Mouse (Mus musculus) lung, embryonic 14.5 days (tissue): ENCODE results near the gene Wfdc3. TPM values are rescaled to one million over a fixed set of nuclear protein-coding genes. Genes with fewer than 3 reads are reported as not detected.

Experiments
- ATAC-seq: fragments of 200-750 bp; cut with Nextera tagmentation; 2 replicates; pipeline ENCODE4 v1.8.0; 2017; ENCODE audit warnings: mild to moderate bottlenecking, moderate TSS enrichment, moderate library complexity; ENCODE audit not compliant: insufficient read depth
- DNase-seq: peaks from one replicate; pipeline ENCODE4 v3.0.0-alpha.2; 2015
- H3K27ac ChIP-seq: fragments of 300-500 bp; sonication (generic); 2 replicates; pipeline ENCODE4 v1.5.1; 2014; ENCODE audit warnings: low read depth, mild to moderate bottlenecking, moderate library complexity
- H3K27me3 ChIP-seq: fragments of 300-500 bp; sonication (generic); 2 replicates; pipeline ENCODE4 v1.6.1; 2014; ENCODE audit warnings: low read length, control low read depth; ENCODE audit not compliant: insufficient read depth
- H3K36me3 ChIP-seq: fragments of 300-500 bp; sonication (generic); 2 replicates; pipeline ENCODE4 v1.6.1; 2014; ENCODE audit warnings: control low read depth; ENCODE audit not compliant: insufficient read depth
- H3K4me1 ChIP-seq: fragments of 300-500 bp; sonication (generic); 2 replicates; pipeline ENCODE4 v1.6.1; 2014; ENCODE audit warnings: antibody characterized with exemption, control low read depth; ENCODE audit not compliant: insufficient read depth
- H3K4me2 ChIP-seq: fragments of 300-500 bp; sonication (generic); 2 replicates; pipeline ENCODE4 v1.6.1; 2014; ENCODE audit warnings: mild to moderate bottlenecking
- H3K4me3 ChIP-seq: fragments of 300-500 bp; sonication (generic); 2 replicates; pipeline ENCODE4 v1.5.1; 2014; ENCODE audit warnings: low read depth, low read length
- H3K9ac ChIP-seq: fragments of 300-500 bp; sonication (generic); 2 replicates; pipeline ENCODE4 v1.6.1; 2014
- H3K9me3 ChIP-seq: fragments of 300-500 bp; sonication (generic); 2 replicates; pipeline ENCODE4 v1.6.1; 2016; ENCODE audit warnings: low read depth, low read length, control low read depth
- CTCF ChIP-seq: IDR thresholded peaks from 2 replicates; pipeline ENCODE4 v1.5.1; 2016; ENCODE audit warnings: antibody characterized with exemption, low read depth
- WGBS: fragments of 180-500 bp; shearing (Covaris S2); extraction: QIAGEN DNeasy Blood & Tissue Kit; methylation state at CpG from one replicate; pipeline ENCODE4 v1.1.7; 2014; 5-methylcytosine and 5-hydroxymethylcytosine counted together
- polyA plus RNA-seq: library from polyadenylated mRNA; unstranded; fragments of >200 nt; fragmentation: Nextera tagmentation; extraction: Ambion mirVana; gene quantifications from 2 replicates; pipeline ENCODE4 v1.2.1, GENCODE M21; 2014

The Wfdc3 gene
- polyA plus RNA-seq, 1 experiment from 2014 or later, result 1.3 TPM

DNA sequence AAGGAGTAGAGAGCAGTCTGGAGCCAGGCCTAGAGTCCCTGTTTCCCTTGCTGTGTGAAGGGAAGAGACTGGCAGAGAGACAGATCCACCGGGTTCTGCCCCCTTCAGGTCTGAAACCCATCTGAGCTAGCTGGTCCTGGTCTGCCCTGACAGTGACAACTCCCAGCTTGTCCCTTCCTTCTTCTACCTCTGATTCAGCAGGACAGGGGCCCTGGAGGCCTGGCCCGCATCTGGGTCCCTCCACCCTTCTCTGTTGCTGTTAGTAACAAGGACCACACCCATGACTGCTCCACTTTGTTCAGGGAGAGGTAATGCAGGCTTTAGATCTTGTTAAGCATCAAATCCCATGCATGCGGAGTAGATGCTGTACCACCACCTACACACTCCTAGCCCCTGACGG, 42.7 kb upstream of the Wfdc3 start:
- Histone ChIP-seq H3K9me3 (no peaks in the 10 kb centered on the region), H3K36me3 (peaks cover 39% of the 10 kb centered on the region), H3K4me3 (no peak overlapping the region), H3K4me1 (peaks cover 8% of the 10 kb centered on the region; the same call in 1 of the 2 replicates), H3K4me2 (no peak overlapping the region), H3K27me3 (no peaks in the 10 kb centered on the region), H3K9ac (no peak overlapping the region), H3K27ac (no peak overlapping the region)
- DNase-seq (no peak), ATAC-seq (no peak)
- no peak for TF ChIP-seq CTCF
- WGBS, result 62% methylated on average over 4 of the region's 4 CpGs

DNA sequence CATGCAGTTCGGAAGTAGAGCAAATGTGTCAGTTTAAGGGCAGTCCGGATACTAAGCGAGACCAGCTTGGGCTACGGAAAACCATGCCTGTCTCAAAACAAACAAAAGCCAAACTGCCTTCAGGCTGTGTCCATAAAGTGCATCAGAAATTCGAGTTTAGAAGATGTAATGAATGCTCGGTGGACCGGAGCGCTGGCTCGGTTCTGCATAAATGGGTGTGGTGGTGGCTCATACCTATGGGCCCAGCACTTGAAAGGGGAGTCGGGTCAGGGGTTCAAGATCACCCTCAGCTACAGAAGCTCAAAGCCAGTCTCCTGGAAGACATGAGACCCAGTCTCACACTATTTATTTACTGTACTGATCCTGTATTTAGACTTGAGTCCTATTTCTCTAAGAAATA, 42.0 kb upstream of the Wfdc3 start:
- H3K4me1 ChIP-seq, result peaks cover 8% of the 10 kb centered on the region; the same call in 1 of the 2 replicates
- no peak overlapping the region for H3K9ac ChIP-seq
- H3K27me3 ChIP-seq, result no peaks in the 10 kb centered on the region
- H3K27ac ChIP-seq, result no peak overlapping the region
- no peak for TF ChIP-seq CTCF
- 77% methylated on average over 10 of the region's 10 CpGs for WGBS
- DNase-seq (no peak), ATAC-seq (no peak)
- no peak overlapping the region for H3K4me2 ChIP-seq
- H3K9me3 ChIP-seq, result no peaks in the 10 kb centered on the region
- peaks cover 33% of the 10 kb centered on the region for H3K36me3 ChIP-seq
- no peak overlapping the region for H3K4me3 ChIP-seq

GRCm38 (mm10) chr2:164787032-164787431, 41.3 kb upstream of the Wfdc3 start:
- WGBS, result 76% methylated on average over 3 of the region's 3 CpGs
- no peak for ATAC-seq
- H3K27me3 ChIP-seq, result no peaks in the 10 kb centered on the region
- peak overlapping the region; percentile 70 for H3K4me3 ChIP-seq
- H3K36me3 ChIP-seq, result peaks cover 25% of the 10 kb centered on the region
- H3K4me2 ChIP-seq, result peak overlapping the region; percentile 88
- TF ChIP-seq CTCF, result no peak
- peaks cover 8% of the 10 kb centered on the region; the same call in 1 of the 2 replicates for H3K4me1 ChIP-seq
- no peaks in the 10 kb centered on the region for H3K9me3 ChIP-seq
- peak overlapping the region; percentile 27; the same call in 1 of the 2 replicates for H3K9ac ChIP-seq
- no peak overlapping the region for H3K27ac ChIP-seq
- DNase-seq, result no peak

- Histone ChIP-seq H3K9ac (peak overlapping the region; percentile 81), H3K4me3 (peak overlapping the region; percentile 70), H3K36me3 (peaks cover 19% of the 10 kb centered on the region), H3K9me3 (no peaks in the 10 kb centered on the region), H3K27me3 (no peaks in the 10 kb centered on the region), H3K27ac (peak overlapping the region; percentile 92; the same call in 1 of the 2 replicates), H3K4me2 (peak overlapping the region; percentile 88), H3K4me1 (peaks cover 8% of the 10 kb centered on the region; the same call in 1 of the 2 replicates)
- ATAC-seq, result peak; percentile 3
- 4% methylated on average over 15 of the region's 15 CpGs for WGBS
- peak; percentile 63 for DNase-seq
- TF ChIP-seq CTCF, result no peak
These were observed 40.7 kb upstream of the Wfdc3 start for GRCm38 (mm10) chr2:164786388-164786885.

DNA sequence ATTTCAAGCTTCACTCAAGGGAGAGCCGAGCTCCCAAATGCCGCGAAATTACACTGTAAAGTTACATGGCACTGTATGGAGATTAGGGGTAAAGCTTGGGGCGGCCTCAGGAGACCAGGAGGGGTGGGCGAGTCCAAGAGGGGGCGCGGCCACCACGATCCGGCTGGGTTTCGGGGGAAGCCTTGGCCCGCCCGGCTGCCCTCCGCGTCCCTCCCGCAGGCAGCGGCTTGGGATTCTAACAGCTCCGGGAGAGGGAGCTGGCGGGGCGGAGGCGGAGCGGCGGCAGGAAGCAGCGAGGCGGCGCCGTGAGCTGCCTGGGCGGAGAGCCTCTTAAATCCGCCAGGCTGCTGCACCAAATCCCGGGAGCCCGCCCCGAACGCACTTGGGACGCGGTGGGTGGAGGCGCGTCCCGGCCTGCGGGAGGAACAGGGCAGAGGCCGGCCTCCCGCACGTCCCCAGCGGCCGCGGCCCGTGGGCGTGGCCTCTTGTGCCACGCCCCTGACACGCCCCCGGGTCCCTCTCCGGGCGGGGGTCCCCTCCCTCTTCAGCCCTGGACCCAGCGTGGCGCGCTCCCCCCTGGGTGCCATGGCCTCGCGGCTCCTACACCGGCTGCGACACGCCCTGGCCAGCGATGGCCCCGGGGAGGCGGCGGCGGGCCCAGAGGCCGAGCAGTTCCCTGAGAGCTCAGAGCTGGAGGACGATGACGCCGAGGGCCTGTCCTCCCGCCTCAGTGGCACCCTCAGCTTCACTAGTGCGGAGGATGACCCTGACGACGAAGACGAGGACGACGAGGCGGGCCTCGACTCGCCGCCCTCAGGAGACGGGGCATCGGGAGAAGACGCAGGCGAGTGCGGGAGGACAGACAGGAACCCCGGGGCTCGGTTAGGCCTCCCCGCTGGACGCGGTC, 40.0 kb upstream of the Wfdc3 start, which contains the start of gene Snx21:
Snx21 (plus strand) TSS at position 343 of the 907 bp plus-strand sequence.
- peak within 1 kb of the TSS; percentile 88 for H3K4me2 ChIP-seq
- ATAC-seq (peak; percentile 94), DNase-seq (peak; percentile 95)
- peak within 1 kb of the TSS; percentile 92 for H3K27ac ChIP-seq
- H3K9ac ChIP-seq, result peak within 1 kb of the TSS; percentile 81
- H3K9me3 ChIP-seq, result no peaks in the 10 kb centered on the region
- WGBS, result under 1% methylated on average over 89 of the region's 89 CpGs
- peaks cover 13% of the 10 kb centered on the region for H3K36me3 ChIP-seq
- H3K27me3 ChIP-seq, result no peaks in the 10 kb centered on the region
- peak; percentile 41 for TF ChIP-seq CTCF
- H3K4me3 ChIP-seq, result peak within 1 kb of the TSS; percentile 70
- H3K4me1 ChIP-seq, result peaks cover 8% of the 10 kb centered on the region; the same call in 1 of the 2 replicates

DNA sequence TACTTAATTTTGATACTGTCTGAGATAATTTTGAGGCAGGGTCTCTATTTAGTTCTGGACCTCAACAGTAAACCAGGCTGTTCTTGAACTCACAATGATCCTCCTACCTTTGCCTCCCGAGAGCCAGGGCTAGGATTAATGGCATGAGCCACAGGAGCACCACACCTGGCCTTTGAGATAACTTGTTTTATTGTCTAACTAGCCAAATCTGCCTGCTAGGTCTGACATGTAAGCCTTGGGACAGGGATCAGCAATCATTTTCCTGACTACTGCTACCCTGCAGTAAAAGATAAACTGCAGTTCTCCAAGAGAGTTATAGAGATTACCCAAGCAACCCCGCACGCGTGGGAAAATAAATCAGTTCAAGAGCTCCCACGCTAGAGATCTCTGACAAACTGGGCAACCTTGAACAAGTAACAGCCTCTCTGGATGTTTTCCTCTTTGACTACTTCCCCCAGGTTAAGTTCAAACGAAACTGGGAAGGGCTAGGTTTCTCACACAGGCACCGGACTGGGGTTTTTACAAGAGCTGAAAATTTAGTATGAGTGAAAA, 39.2 kb upstream of the Wfdc3 start:
- Histone ChIP-seq H3K36me3 (peaks cover 11% of the 10 kb centered on the region; the same call in 1 of the 2 replicates), H3K4me2 (peak overlapping the region; percentile 88), H3K9me3 (no peaks in the 10 kb centered on the region), H3K27me3 (no peaks in the 10 kb centered on the region), H3K9ac (peak overlapping the region; percentile 81), H3K4me1 (peaks cover 8% of the 10 kb centered on the region; the same call in 1 of the 2 replicates), H3K27ac (peak overlapping the region; percentile 92; the same call in 1 of the 2 replicates), H3K4me3 (peak overlapping the region; percentile 70)
- 5% methylated on average over 7 of the region's 7 CpGs for WGBS
- DNase-seq (no peak), ATAC-seq (no peak)
- TF ChIP-seq CTCF, result no peak
